Mouse (Mus musculus): ENCODE measurements around the gene Prr5.

DNA sequence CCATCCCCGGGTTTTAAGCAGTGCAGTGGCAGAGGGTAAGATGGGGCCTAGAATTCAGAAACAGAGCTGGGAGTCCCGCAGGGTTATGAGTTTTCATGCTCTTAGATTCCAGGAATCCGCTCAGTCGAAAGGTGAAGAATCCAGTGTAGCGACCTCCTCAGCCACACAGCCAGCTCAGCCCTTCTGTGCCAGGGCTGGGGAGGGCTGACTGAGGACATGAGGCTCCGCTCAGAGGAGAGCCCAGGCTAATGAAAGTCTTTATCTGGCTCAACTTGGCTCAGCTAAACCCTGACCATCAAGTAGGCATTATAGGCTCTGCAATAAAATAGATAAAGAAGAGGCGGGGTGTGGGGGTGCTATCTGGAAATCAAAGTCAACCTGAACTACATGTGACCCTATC lies 16.3 kb upstream of the Prr5 start:
- TF ChIP-seq CTCF (IDR thresholded peaks at IDR 0.05; ENCODE audit: low read depth) (no peak), EP300 (IDR thresholded peaks at IDR 0.05; ENCODE audit: low read depth) (no peak)
